Mouse (Mus musculus): Measurements from ENCODE around the gene Gm10490. TPM values are rescaled to one million over a fixed set of nuclear protein-coding genes. Genes with fewer than 3 reads are reported as not detected.

Gene Gm10490
- polyA plus RNA-seq, 2 experiments = not detected

- WGBS = 20% methylated on average over 41 of the region's 49 CpGs
- peak; percentile 44; the same call in 1 of the 2 replicates for TF ChIP-seq POLR2A (IDR thresholded peaks at IDR 0.05; ENCODE audit: borderline replicate concordance, extremely low read depth, insufficient read depth, insufficient read length)
Observed at GRCm38 (mm10) chrX:7883841-7884567, 25.3 kb upstream of the Gm10490 start, which contains the start of gene Slc35a2. Gene Slc35a2, plus strand, starts transcription at chrX:7884028.

DNA sequence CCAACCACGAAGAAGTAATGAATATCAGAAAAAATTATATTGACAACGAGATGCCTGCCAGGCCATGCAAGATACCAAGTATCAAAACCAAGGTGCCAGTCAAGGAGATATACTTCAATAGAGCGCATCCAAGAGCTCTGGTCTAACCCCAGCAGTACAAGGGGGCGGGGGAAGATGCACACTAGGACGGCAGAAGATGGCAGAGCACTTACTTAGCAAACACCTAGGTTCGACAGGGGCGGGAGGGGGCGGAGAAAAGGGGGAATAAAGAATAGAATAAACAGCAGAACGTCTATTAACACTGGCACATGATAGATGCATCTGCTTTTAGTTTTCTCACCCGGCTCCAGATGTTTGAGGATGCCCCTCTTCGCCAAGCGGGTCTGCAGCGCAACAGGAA, 11.1 kb upstream of the Gm10490 start:
- ATAC-seq (ENCODE audit: low FRiP score, low read depth) (no peak), DNase-seq (ENCODE audit: low spot score) (no peak)
- Histone ChIP-seq H3K36me3 (ENCODE audit: control insufficient read depth, insufficient read depth, low read length) (0 out of 2 replicates have a peak, but pooled peaks cover 12% of the 10 kb centered on the region), H3K9ac (ENCODE audit: low read depth, low read length, severe bottlenecking) (peak overlapping the region; percentile 44), H3K9me3 (ENCODE audit: control insufficient read depth, low read length) (no peaks in the 10 kb centered on the region), H3K4me3 (replicated peaks; ENCODE audit: low read length) (peak overlapping the region; percentile 55), H3K4me1 (ENCODE audit: control insufficient read depth, insufficient read depth, low read length) (no peaks in the 10 kb centered on the region; the same call in 1 of the 2 replicates), H3K27me3 (ENCODE audit: control insufficient read depth, insufficient read depth, low read length) (no peaks in the 10 kb centered on the region), H3K4me2 (replicated peaks; ENCODE audit: low read depth, low read length, severe bottlenecking) (peak overlapping the region; percentile 53), H3K27ac (replicated peaks; ENCODE audit: low read depth, low read length) (no peak overlapping the region)
- 33% methylated on average over 13 of the region's 13 CpGs for WGBS
- TF ChIP-seq POLR2A (IDR thresholded peaks at IDR 0.05; ENCODE audit: borderline replicate concordance, extremely low read depth, insufficient read depth, insufficient read length) = no peak

More at GRCm38 (mm10) chrX:7883841-7884567, 25.3 kb upstream of the Gm10490 start, which contains the start of gene Slc35a2:
- Histone ChIP-seq H3K36me3 (ENCODE audit: control insufficient read depth, insufficient read depth, low read length) (no peaks in the 10 kb centered on the region), H3K4me1 (ENCODE audit: control insufficient read depth, insufficient read depth, low read length) (no peaks in the 10 kb centered on the region), H3K27me3 (ENCODE audit: control insufficient read depth, insufficient read depth, low read length) (no peaks in the 10 kb centered on the region), H3K4me2 (replicated peaks; ENCODE audit: low read depth, low read length, severe bottlenecking) (peak within 1 kb of the TSS; percentile 46), H3K4me3 (replicated peaks; ENCODE audit: low read length) (peak within 1 kb of the TSS; percentile 53), H3K9me3 (ENCODE audit: control insufficient read depth, low read length) (no peaks in the 10 kb centered on the region), H3K9ac (ENCODE audit: low read depth, low read length, severe bottlenecking) (peak within 1 kb of the TSS; percentile 49), H3K27ac (replicated peaks; ENCODE audit: low read depth, low read length) (peak within 1 kb of the TSS; percentile 63)
- ATAC-seq (ENCODE audit: low FRiP score, low read depth) (peak; percentile 91), DNase-seq (ENCODE audit: low spot score) (peak; percentile 84)

DNA sequence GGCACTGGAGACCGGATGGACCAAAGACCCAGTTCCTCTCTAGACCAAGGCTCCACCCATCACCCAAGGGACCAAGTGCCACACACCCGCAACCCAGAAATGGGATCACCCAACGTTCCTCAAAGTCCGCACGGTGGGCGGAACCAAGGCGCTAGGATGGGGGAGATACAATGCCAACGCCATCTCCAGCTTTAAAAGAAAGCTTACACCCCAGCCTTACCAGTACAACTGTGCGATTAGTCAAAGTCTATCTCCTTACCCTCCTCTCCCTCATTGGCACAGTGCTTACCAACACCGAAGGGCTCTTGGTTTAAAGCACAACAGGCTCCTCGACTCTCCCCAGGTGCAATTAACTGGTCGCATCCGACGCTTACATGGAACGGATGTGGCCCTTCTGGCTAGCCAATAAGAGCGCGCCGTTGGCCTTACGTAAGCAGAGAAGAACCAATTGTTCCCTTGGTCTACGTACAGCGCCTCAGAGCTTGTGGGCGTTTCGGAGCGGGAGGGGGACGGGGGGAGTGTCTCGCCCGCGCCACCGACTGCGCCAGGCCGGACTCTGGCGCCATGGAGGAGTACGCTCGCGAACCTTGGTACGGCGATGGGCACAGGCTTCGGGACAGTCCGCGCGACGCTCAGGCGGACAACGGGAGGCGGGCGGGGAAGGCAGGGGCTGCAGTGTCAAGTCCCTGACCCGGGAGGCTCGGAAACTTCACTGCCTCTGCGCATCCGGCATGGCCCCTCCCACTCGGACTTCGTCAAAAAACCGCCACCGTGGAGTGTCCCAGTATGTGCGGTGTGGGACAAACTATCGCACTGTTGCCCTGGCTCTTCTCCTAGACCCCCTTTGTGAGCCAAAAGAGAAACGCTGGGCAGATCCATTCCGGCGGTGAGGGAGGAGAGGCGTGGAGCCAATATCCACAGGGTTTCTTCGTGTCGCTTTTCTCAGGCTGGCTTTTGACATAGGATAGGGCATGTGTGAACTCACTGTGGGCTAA, 10.2 kb upstream of the Gm10490 start, which contains the start of the genes Pqbp1 and Timm17b:
Gene Pqbp1, minus strand, starts transcription at position 390 of the 995 bp plus-strand sequence.
Gene Timm17b, plus strand, starts transcription at position 478 of the 995 bp plus-strand sequence.
- no peaks in the 10 kb centered on the region; the same call in 1 of the 2 replicates for H3K4me1 ChIP-seq (ENCODE audit: control insufficient read depth, insufficient read depth, low read length)
- peak within 1 kb of the TSS; percentile 53 for H3K4me2 ChIP-seq (replicated peaks; ENCODE audit: low read depth, low read length, severe bottlenecking)
- ATAC-seq (ENCODE audit: low FRiP score, low read depth) (peak; percentile 97), DNase-seq (ENCODE audit: low spot score) (peak; percentile 93)
- 0 out of 2 replicates have a peak, but pooled peaks have one; percentile 17 for TF ChIP-seq POLR2A (IDR thresholded peaks at IDR 0.05; ENCODE audit: borderline replicate concordance, extremely low read depth, insufficient read depth, insufficient read length)
- 0 out of 2 replicates have a peak, but pooled peaks cover 9% of the 10 kb centered on the region for H3K36me3 ChIP-seq (ENCODE audit: control insufficient read depth, insufficient read depth, low read length)
- 27% methylated on average over 62 of the region's 62 CpGs for WGBS
- peak within 1 kb of the TSS; percentile 76 for H3K27ac ChIP-seq (replicated peaks; ENCODE audit: low read depth, low read length)
- H3K9me3 ChIP-seq (ENCODE audit: control insufficient read depth, low read length) = no peaks in the 10 kb centered on the region
- peak within 1 kb of the TSS; percentile 64 for H3K9ac ChIP-seq (ENCODE audit: low read depth, low read length, severe bottlenecking)
- no peaks in the 10 kb centered on the region for H3K27me3 ChIP-seq (ENCODE audit: control insufficient read depth, insufficient read depth, low read length)
- H3K4me3 ChIP-seq (replicated peaks; ENCODE audit: low read length) = peak within 1 kb of the TSS; percentile 55

GRCm38 (mm10) chrX:7904441-7904840, 4.9 kb upstream of the Gm10490 start:
- WGBS = 84% methylated on average over 5 of the region's 5 CpGs
- no peak for TF ChIP-seq POLR2A (IDR thresholded peaks at IDR 0.05; ENCODE audit: borderline replicate concordance, extremely low read depth, insufficient read depth, insufficient read length)
- no peaks in the 10 kb centered on the region for H3K9me3 ChIP-seq (ENCODE audit: control insufficient read depth, low read length)

More at GRCm38 (mm10) chrX:7904441-7904840, 4.9 kb upstream of the Gm10490 start:
- no peak for ATAC-seq (ENCODE audit: low FRiP score, low read depth)
- Histone ChIP-seq H3K4me2 (replicated peaks; ENCODE audit: low read depth, low read length, severe bottlenecking) (no peak overlapping the region), H3K4me1 (ENCODE audit: control insufficient read depth, insufficient read depth, low read length) (no peaks in the 10 kb centered on the region; the same call in 1 of the 2 replicates), H3K4me3 (replicated peaks; ENCODE audit: low read length) (no peak overlapping the region), H3K27ac (replicated peaks; ENCODE audit: low read depth, low read length) (no peak overlapping the region), H3K9ac (ENCODE audit: low read depth, low read length, severe bottlenecking) (no peak overlapping the region), H3K36me3 (ENCODE audit: control insufficient read depth, insufficient read depth, low read length) (peaks cover 10% of the 10 kb centered on the region), H3K27me3 (ENCODE audit: control insufficient read depth, insufficient read depth, low read length) (no peaks in the 10 kb centered on the region)
- no peak for DNase-seq (ENCODE audit: low spot score)
